Mouse (Mus musculus): ENCODE results near the gene March11.

- TF ChIP-seq HCFC1 (IDR thresholded peaks at IDR 0.05; ENCODE audit: low read depth, low read length), result no peak
- no peak for TF ChIP-seq JUND (IDR thresholded peaks at IDR 0.05; ENCODE audit: low read depth, low read length)
- no peak for TF ChIP-seq CTCF (IDR thresholded peaks at IDR 0.05 in 2 of 3, conservative IDR thresholded peaks at IDR 0.05 in 1 of 3; ENCODE audit: control insufficient read depth in 1 of 3, insufficient read depth in 1 of 3, low read depth in 2 of 3, low read length in 3 of 3, poor library complexity in 1 of 3, severe bottlenecking in 1 of 3)
- TF ChIP-seq MAX (IDR thresholded peaks at IDR 0.05; ENCODE audit: low read length), result no peak
- TF ChIP-seq ZMIZ1 (IDR thresholded peaks at IDR 0.05; ENCODE audit: low read depth, low read length), result no peak
- TF ChIP-seq POLR2A (IDR thresholded peaks at IDR 0.05; ENCODE audit: control insufficient read depth in 1 of 2, insufficient read depth in 1 of 2, low read depth in 1 of 2, low read length in 2 of 2, poor library complexity in 1 of 2), result no peak
- no peak for TF ChIP-seq NRF1 (IDR thresholded peaks at IDR 0.05; ENCODE audit: insufficient read depth, low read depth, low read length, poor library complexity, severe bottlenecking)
- no peak for TF ChIP-seq USF1 (IDR thresholded peaks at IDR 0.05; ENCODE audit: low read depth, low read length)
- TF ChIP-seq KAT2A (conservative IDR thresholded peaks at IDR 0.05; ENCODE audit: low read depth, low read length), result no peak
- TF ChIP-seq ZKSCAN1 (IDR thresholded peaks at IDR 0.05; ENCODE audit: low read depth, low read length), result no peak
- TF ChIP-seq ZC3H11A (IDR thresholded peaks at IDR 0.05; ENCODE audit: low read depth, low read length), result no peak
- TF ChIP-seq TBP (IDR thresholded peaks at IDR 0.05; ENCODE audit: low read depth, low read length), result no peak
Observed at GRCm38 (mm10) chr15:26293215-26293614, 15.6 kb upstream of the March11 start.
